Mouse (Mus musculus) bone marrow, adult 2 months (tissue): ENCODE measurements at regions not wholly inside any gene's neighbourhood (a gene's known extent, or its start where the extent isn't known, plus 50 kb on each side); places are given as distances from the start of the nearest gene placed in this dataset.

Source experiments
- CTCF ChIP-seq: fragments of 200-500 bp; IDR thresholded peaks from 2 replicates; pipeline ENCODE4 v1.5.1; 2011; ENCODE audit warnings: low read length, control low read depth; ENCODE audit not compliant: control insufficient read depth, insufficient read depth
- POLR2A ChIP-seq: fragments of 200-500 bp; IDR thresholded peaks from 2 replicates; pipeline ENCODE4 v1.6.1; 2011; ENCODE audit warnings: low read depth, mild to moderate bottlenecking, control low read depth, low read length, borderline replicate concordance; ENCODE audit not compliant: control insufficient read depth

- TF ChIP-seq CTCF (no peak), POLR2A (no peak)
Measured at GRCm38 (mm10) chr12:25323171-25323570, 226.2 kb upstream of the Id2 start.
